Mouse (Mus musculus) ES-Bruce4 (cell line): ENCODE data around the gene Top2b.

Source experiments
- CTCF ChIP-seq: IDR thresholded peaks from one replicate; pipeline ENCODE4 v1.8.1; 2011; ENCODE audit warnings: low read depth, low read length
- EP300 ChIP-seq: IDR thresholded peaks from 2 replicates; pipeline ENCODE4 v1.6.1; 2011; ENCODE audit warnings: low read depth, low read length; ENCODE audit not compliant: insufficient read depth
- POLR2A ChIP-seq: IDR thresholded peaks from one replicate; pipeline ENCODE4 v1.8.1; 2011; ENCODE audit warnings: low read length; ENCODE audit not compliant: insufficient read depth

- no peak for TF ChIP-seq EP300
- TF ChIP-seq POLR2A, result no peak
- TF ChIP-seq CTCF, result no peak
Observed at GRCm38 (mm10) chr14:16328531-16328930, 36.4 kb upstream of the Top2b start.
